Mouse (Mus musculus) heart, postnatal 0 days (tissue): ENCODE results near the gene Srm. TPM values are rescaled to one million over a fixed set of nuclear protein-coding genes. Genes with fewer than 3 reads are reported as not detected.

ENCODE experiments used
- ATAC-seq: fragments of 200-750 bp; cut with Nextera tagmentation; 2 replicates; pipeline ENCODE4 v1.8.0; 2017; ENCODE audit warnings: low read depth, moderate number of reproducible peaks, moderate library complexity; ENCODE audit not compliant: insufficient read depth
- DNase-seq: peaks from one replicate; pipeline ENCODE4 v3.0.0-alpha.2; 2016; ENCODE audit warnings: low spot score
- H3K27ac ChIP-seq: fragments of 300-500 bp; sonication (generic); 2 replicates; pipeline ENCODE4 v1.5.1; 2014; ENCODE audit warnings: low read depth, mild to moderate bottlenecking
- H3K27me3 ChIP-seq: fragments of 300-500 bp; sonication (generic); 2 replicates; pipeline ENCODE4 v1.6.1; 2014; ENCODE audit warnings: low read length, mixed read lengths; ENCODE audit not compliant: control insufficient read depth, insufficient read depth
- H3K36me3 ChIP-seq: fragments of 300-500 bp; sonication (generic); replicated peaks from 2 replicates; pipeline ENCODE4 v1.6.1; 2014; ENCODE audit warnings: low read length, mixed read lengths; ENCODE audit not compliant: control insufficient read depth, insufficient read depth
- H3K4me1 ChIP-seq: fragments of 300-500 bp; sonication (generic); 2 replicates; pipeline ENCODE4 v1.6.1; 2014; ENCODE audit warnings: antibody characterized with exemption; ENCODE audit not compliant: control insufficient read depth, insufficient read depth
- H3K4me2 ChIP-seq: fragments of 300-500 bp; sonication (generic); 2 replicates; pipeline ENCODE4 v1.6.1; 2014; ENCODE audit warnings: low read depth, mild to moderate bottlenecking, low read length, moderate library complexity
- H3K4me3 ChIP-seq: fragments of 300-500 bp; sonication (generic); 2 replicates; pipeline ENCODE4 v1.5.1; 2014; ENCODE audit warnings: low read depth, low read length
- H3K9ac ChIP-seq: fragments of 300-500 bp; sonication (generic); replicated peaks from 2 replicates; pipeline ENCODE4 v1.6.1; 2014; ENCODE audit warnings: low read depth, low read length, mixed read lengths
- H3K9me3 ChIP-seq: fragments of 300-500 bp; sonication (generic); replicated peaks from 2 replicates; pipeline ENCODE4 v1.6.1; 2016; ENCODE audit warnings: low read length; ENCODE audit not compliant: control insufficient read depth
- CTCF ChIP-seq: IDR thresholded peaks from 2 replicates; pipeline ENCODE4 v1.5.1; 2016; ENCODE audit warnings: antibody characterized with exemption, control low read depth, low read depth
- EP300 ChIP-seq: IDR thresholded peaks from 2 replicates; pipeline ENCODE4 v1.6.1; 2016; ENCODE audit warnings: antibody characterized with exemption, low read depth
- WGBS: fragments of 180-500 bp; shearing (Covaris S2); extraction: QIAGEN DNeasy Blood & Tissue Kit; methylation state at CpG from one replicate; pipeline ENCODE4 v1.1.7; 2014; 5-methylcytosine and 5-hydroxymethylcytosine counted together
- polyA plus RNA-seq: library from polyadenylated mRNA; unstranded; fragments of >200 nt; fragmentation: Nextera tagmentation; extraction: Ambion mirVana; gene quantifications from 2 replicates; pipeline ENCODE4 v1.2.1, GENCODE M21; 2015
- total RNA-seq: library from RNA; depleted of rRNA; stranded (reverse); fragments of >200 nt; gene quantifications from 2 replicates; pipeline ENCODE4 v1.2.3, GENCODE M21; 2014; ENCODE audit warnings: low replicate concordance

Srm gene
- total and polyA plus RNA-seq, 2 experiments from 2014 or later = 15.0 to 51.4 TPM

DNA sequence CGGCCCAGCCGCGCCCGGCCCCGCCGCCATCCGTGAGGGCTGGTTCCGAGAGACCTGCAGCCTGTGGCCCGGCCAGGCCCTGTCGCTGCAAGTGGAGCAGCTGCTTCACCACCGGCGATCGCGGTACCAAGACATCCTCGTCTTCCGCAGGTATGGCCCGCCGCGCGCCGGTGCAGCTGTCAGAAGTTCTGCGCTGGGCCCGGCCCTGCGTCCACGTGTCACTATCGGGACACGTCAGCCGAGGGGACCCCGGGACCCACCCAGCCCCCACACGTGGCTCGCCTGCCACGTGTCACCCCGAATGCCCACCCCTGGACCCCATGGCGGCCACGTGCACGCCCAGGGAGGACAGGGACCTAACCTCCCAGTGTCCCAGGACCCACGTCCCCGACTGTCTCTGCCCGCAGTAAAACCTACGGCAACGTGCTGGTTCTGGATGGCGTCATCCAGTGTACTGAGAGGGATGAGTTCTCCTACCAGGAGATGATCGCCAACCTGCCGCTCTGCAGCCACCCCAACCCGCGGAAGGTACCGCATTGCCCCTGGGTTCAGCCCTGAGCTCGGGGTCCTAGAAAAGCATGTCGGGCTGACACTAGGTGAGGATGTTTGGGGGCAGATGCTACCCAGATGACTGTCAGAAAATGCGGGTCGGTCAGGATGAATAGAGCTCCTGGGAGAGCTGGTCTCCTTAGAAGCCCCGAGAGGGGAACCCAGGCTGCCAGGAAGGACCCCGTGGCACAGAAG is 506 bp downstream of the Srm start:
- peak; percentile 36 for ATAC-seq

DNA sequence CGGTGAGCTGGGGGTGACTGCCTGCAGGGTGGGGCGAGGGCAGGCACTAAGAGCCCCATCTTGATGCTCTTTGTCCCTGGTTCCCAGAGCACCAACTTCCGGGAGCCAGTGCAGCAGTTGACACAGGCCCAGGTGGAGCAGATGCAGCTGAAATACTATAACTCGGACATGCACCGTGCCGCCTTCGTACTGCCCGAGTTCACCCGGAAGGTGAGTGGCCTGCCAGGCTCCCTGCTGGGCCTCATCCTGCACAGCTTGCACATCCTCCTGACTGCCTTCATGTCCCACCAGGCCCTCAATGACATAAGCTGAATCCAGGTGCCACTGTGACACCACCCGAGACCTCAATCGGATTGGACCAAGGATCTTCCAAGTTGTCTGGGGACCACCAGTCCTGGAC is 2.7 kb downstream of the Srm start:
- Histone ChIP-seq H3K27ac (no peak overlapping the region), H3K4me1 (peaks cover 9% of the 10 kb centered on the region; the same call in 1 of the 2 replicates), H3K9ac (no peak overlapping the region), H3K4me3 (no peak overlapping the region), H3K36me3 (peaks cover 33% of the 10 kb centered on the region), H3K9me3 (no peaks in the 10 kb centered on the region), H3K27me3 (no peaks in the 10 kb centered on the region), H3K4me2 (no peak overlapping the region)
- ATAC-seq = no peak
- TF ChIP-seq CTCF (no peak), EP300 (no peak)
- no peak for DNase-seq
- WGBS = 93% methylated on average over 11 of the region's 11 CpGs

More for the DNA sequence above, 506 bp downstream of the Srm start:
- Histone ChIP-seq H3K9ac (peak overlapping the region; percentile 78), H3K36me3 (peaks cover 31% of the 10 kb centered on the region), H3K4me1 (peaks cover 9% of the 10 kb centered on the region; the same call in 1 of the 2 replicates), H3K4me3 (peak overlapping the region; percentile 95), H3K4me2 (peak overlapping the region; percentile 98), H3K27ac (peak overlapping the region; percentile 61), H3K27me3 (no peaks in the 10 kb centered on the region), H3K9me3 (no peaks in the 10 kb centered on the region)
- no peak for DNase-seq
- no peak for TF ChIP-seq EP300
- no peak for TF ChIP-seq CTCF
- whole genome bisulfite sequencing = under 1% methylated on average over 47 of the region's 53 CpGs

- Histone ChIP-seq H3K9me3 (no peaks in the 10 kb centered on the region), H3K4me3 (no peak overlapping the region), H3K4me2 (no peak overlapping the region), H3K36me3 (peaks cover 33% of the 10 kb centered on the region), H3K9ac (no peak overlapping the region), H3K27me3 (no peaks in the 10 kb centered on the region), H3K27ac (no peak overlapping the region), H3K4me1 (peaks cover 9% of the 10 kb centered on the region; the same call in 1 of the 2 replicates)
- ATAC-seq (no peak), DNase-seq (no peak)
- TF ChIP-seq EP300 (no peak), CTCF (no peak)
- 85% methylated on average over 6 of the region's 6 CpGs for WGBS
Observed at GRCm38 (mm10) chr4:148595916-148596315, 4.6 kb downstream of the Srm start.

- TF ChIP-seq EP300 = no peak
- TF ChIP-seq CTCF = no peak
- Histone ChIP-seq H3K9me3 (no peaks in the 10 kb centered on the region), H3K4me3 (no peak overlapping the region), H3K27me3 (no peaks in the 10 kb centered on the region), H3K27ac (no peak overlapping the region), H3K4me2 (no peak overlapping the region), H3K4me1 (peaks cover 8% of the 10 kb centered on the region; the same call in 1 of the 2 replicates), H3K36me3 (peaks cover 33% of the 10 kb centered on the region), H3K9ac (no peak overlapping the region)
- WGBS = 96% methylated on average over 3 of the region's 3 CpGs
- ATAC-seq = no peak
- no peak for DNase-seq
Observed at GRCm38 (mm10) chr4:148596731-148597130, 5.4 kb downstream of the Srm start.

DNA sequence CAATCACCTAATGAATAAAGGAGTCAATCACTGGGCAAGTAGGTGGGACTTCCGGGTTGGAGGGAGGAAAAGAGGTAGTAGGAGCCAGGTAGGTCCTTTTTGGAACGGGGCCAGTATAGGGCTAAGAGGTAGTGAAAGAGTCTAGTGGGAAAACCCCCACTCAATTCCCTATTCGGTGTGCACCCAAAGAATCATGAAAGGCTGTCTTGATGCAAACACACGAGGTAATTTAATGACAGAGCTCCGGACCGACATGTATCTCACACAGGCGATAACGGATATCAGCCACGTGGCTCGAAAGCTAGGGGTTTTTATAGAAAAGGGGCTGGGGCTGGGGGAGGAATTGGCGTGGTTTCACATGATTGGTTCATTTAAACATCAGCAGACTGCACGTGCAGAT is 7.5 kb downstream of the Srm start:
- no peak for TF ChIP-seq EP300
- TF ChIP-seq CTCF = no peak
- no peak for DNase-seq
- H3K4me1 ChIP-seq = no peaks in the 10 kb centered on the region
- H3K9me3 ChIP-seq = no peaks in the 10 kb centered on the region
- no peak for ATAC-seq
- no peak overlapping the region for H3K4me3 ChIP-seq
- H3K27me3 ChIP-seq = no peaks in the 10 kb centered on the region
- no peak overlapping the region for H3K27ac ChIP-seq
- H3K36me3 ChIP-seq = peaks cover 31% of the 10 kb centered on the region
- 91% methylated on average over 12 of the region's 12 CpGs for WGBS
- H3K4me2 ChIP-seq = no peak overlapping the region
- H3K9ac ChIP-seq = no peak overlapping the region

DNA sequence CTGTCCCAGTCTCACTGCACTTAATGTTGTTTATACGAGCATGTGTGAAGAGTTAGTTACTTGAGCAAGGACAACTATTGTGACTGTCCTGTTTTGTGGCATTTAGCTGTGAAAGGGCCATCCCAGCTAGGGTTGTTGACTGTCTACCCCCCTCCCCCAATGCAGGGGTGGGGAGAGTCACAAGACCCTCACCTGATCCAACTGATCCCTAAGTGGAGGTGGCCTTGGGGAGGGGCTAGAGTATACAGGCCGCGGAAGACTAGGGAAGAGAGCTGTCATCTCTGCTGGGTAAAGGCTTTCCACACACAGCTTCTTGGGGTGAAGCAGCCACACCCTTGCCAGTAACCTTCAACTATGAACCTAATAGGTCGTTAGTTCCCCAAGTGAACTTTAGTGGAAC is 9.0 kb downstream of the Srm start:
- 80% methylated on average over 4 of the region's 4 CpGs for WGBS
- H3K4me3 ChIP-seq = no peak overlapping the region
- H3K9me3 ChIP-seq = no peaks in the 10 kb centered on the region
- no peak overlapping the region for H3K4me2 ChIP-seq
- ATAC-seq = no peak
- H3K4me1 ChIP-seq = no peaks in the 10 kb centered on the region
- H3K9ac ChIP-seq = no peak overlapping the region
- no peak for DNase-seq
- no peak overlapping the region for H3K27ac ChIP-seq
- no peak for TF ChIP-seq EP300
- no peak for TF ChIP-seq CTCF
- H3K27me3 ChIP-seq = no peaks in the 10 kb centered on the region
- H3K36me3 ChIP-seq = peaks cover 17% of the 10 kb centered on the region
